Mouse (Mus musculus) liver, embryonic 14.5 days (tissue): ENCODE results near the gene Clnk.

Source experiments
- CTCF ChIP-seq: IDR thresholded peaks from 2 replicates; pipeline ENCODE4 v1.5.1; 2016; ENCODE audit warnings: antibody characterized with exemption, low read depth, control low read depth
- EP300 ChIP-seq: IDR thresholded peaks from 2 replicates; pipeline ENCODE4 v1.6.1; 2016; ENCODE audit warnings: antibody characterized with exemption, low read depth

- no peak for TF ChIP-seq CTCF
- TF ChIP-seq EP300 = no peak
Observed at GRCm38 (mm10) chr5:38812916-38813315, 63.7 kb downstream of the Clnk start.
